Mouse (Mus musculus) lung, postnatal 4 days (tissue): ENCODE results near the gene Cd52.

Experiments used
- DNase-seq, 2 experiments: peaks; one replicate each; pipeline ENCODE4 v3.0.0; 2021

The Cd52 gene

DNA sequence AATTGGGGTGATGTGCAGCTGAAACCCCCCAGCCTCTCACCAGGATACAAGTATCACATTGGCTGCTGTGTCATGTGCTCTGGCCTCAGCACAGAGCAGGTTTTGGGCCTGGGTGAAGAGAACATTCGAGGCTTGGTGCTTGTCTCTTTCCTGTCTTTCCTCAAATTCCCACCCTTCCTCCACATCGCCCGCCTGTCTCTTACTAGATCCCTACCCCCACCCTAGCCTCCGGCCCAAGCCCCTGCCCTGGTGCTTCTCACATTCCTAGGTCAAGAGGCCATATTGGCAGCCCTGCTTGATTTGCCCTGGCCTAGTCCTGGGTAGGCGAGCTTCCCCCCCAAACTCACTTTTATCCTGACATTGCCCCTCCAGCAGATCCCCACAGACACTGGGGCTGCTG lies 24.2 kb upstream of the Cd52 start:
- DNase-seq = peak in 1 of 2 experiments; percentile 6

DNA sequence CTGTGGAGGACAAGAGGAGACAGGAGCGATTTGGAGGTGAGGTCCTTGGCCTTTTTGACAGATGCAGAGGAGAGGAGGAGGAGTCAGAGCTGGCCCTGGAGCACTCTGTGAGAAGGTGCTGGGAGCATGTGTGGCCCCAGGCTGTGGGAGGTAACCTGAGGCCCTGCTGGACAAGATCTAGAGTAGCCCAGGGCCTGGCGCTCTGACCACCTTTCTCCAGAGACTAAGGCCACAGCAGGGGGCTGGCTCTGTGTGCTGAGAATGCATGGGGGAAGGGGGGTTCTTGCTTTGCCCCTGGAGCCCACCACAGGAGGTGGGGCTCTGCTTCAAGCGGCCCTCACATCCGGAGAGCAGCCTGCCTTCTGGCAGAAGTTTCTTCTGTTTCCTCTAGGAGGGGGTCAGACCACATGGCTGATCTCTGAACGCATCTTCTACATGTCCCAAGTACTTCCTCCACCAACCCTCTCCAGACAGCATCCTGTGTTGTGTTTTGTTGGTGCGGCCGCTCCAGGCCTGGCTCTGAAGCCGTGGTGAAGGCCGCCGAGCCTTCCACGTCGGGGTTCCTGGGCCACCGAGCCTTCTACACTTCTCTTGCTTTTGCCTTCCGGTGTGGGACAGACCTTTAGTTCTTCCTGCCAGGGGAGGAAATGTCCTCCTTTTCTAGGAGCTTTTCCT lies 23.4 kb upstream of the Cd52 start:
- peak; percentile 25 to 31 for DNase-seq

- peak; percentile 62 to 69 for DNase-seq
Measured at GRCm38 (mm10) chr4:134117012-134117411, 22.1 kb upstream of the Cd52 start.

- no peak for DNase-seq
Measured at GRCm38 (mm10) chr4:134116501-134116900, 21.6 kb upstream of the Cd52 start.

- DNase-seq = no peak
Measured at GRCm38 (mm10) chr4:134115215-134116144, 20.6 kb upstream of the Cd52 start.

GRCm38 (mm10) chr4:134114038-134114437 lies 19.2 kb upstream of the Cd52 start:
- DNase-seq = no peak

DNA sequence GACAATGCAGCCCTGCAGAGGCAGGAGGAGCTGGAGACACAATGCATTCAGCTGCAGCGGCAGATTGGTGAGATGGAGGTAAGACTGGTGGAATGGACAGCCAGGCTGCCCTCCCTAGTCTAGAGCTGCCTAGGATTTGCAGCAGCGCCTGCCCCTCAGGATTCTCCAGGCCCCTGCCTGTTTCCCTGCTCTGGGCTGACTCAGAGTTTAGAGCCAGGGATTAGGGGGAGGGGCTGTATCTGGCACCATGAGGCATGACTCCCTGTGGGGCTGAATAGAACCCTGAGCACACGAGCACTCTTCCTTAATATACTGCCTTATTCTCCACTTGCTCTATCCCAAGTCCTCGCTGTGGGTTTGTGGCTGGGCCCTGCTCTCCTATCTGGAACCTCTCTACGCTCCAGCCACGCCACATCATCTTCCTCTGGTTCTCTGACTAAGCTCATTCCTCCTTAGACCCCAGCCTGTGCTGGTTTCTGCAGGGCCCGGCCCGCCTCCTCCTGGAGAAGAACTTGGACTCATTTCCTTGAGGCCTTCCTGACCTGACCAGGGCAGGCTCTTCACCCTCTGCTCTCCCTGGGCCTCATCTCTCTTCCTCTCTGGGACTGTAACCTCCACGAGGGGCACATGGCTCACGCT lies 18.6 kb upstream of the Cd52 start:
- no peak for DNase-seq

GRCm38 (mm10) chr4:134112403-134112802 lies 17.5 kb upstream of the Cd52 start:
- DNase-seq = no peak

GRCm38 (mm10) chr4:134110653-134111052 lies 15.8 kb upstream of the Cd52 start:
- DNase-seq = no peak

GRCm38 (mm10) chr4:134108196-134108595 lies 13.3 kb upstream of the Cd52 start:
- DNase-seq = no peak

- DNase-seq = no peak
Measured at GRCm38 (mm10) chr4:134107730-134108129, 12.8 kb upstream of the Cd52 start.

- no peak for DNase-seq
Measured at GRCm38 (mm10) chr4:134106105-134106504, 11.2 kb upstream of the Cd52 start.

- DNase-seq = no peak
Measured at GRCm38 (mm10) chr4:134102742-134103119, 7.8 kb upstream of the Cd52 start.

DNA sequence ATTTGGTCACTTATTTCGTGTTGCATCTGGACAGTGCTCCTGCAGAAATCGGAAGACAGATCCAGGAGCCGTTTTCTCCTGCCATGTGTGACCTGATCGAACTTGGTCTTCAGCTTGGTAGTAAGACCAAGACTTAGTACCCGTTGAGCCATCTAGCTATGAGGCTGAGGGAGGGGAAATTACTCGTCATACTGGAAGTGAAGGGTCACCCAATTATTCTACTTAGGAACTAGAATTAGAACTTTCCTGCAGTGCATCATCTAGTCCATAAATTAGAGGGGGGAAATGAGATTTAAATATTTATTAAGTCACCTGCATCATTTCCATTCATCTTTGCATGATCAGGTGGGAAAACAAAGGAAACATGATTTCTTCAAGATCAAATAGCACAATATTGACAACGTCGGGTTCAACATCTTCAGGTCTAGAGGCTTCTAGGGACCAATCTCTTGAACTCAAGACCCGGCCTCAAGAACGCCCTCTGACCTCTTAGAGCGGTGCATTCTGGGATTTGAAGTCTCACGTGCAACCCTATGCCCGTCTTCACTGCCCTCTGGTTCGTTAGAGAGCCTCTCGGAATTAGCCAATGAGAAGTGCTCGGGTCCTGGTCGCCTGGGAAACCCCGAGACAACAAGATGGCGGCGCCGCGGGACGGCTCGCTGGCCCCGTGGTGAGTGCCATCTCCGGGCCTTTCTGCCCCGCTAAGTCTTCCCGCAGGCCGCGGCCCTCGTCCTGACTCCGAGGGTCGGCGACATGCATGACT lies 7.3 kb upstream of the Cd52 start, which contains the start of gene Ubxn11:
Gene Ubxn11, plus strand, starts transcription at position 592 of the 763 bp plus-strand sequence.
- DNase-seq = peak; percentile 88 to 89

DNA sequence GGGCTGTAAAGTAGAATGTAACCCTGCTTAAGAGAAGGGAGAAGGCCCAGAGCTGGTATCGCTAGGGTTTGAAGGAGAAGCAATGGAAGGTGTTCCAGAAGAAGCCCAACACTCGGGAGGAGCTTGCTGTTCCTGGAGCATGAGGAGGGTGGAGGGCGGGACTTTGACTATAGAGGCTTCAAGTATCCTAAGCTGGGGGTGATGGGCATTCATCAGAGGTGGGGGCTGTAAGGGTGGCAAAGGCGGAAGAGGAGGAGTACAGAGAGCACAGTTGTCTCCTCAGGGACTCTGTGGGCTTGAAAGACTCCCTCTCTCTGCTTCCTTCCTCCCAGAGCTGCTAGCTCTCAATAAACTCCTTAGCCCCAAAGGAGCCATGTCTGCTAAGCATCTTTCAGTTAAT lies 5.4 kb upstream of the Cd52 start:
- no peak for DNase-seq

- DNase-seq = peak; percentile 76 to 79
Measured at GRCm38 (mm10) chr4:134098628-134099027, 3.7 kb upstream of the Cd52 start.

DNA sequence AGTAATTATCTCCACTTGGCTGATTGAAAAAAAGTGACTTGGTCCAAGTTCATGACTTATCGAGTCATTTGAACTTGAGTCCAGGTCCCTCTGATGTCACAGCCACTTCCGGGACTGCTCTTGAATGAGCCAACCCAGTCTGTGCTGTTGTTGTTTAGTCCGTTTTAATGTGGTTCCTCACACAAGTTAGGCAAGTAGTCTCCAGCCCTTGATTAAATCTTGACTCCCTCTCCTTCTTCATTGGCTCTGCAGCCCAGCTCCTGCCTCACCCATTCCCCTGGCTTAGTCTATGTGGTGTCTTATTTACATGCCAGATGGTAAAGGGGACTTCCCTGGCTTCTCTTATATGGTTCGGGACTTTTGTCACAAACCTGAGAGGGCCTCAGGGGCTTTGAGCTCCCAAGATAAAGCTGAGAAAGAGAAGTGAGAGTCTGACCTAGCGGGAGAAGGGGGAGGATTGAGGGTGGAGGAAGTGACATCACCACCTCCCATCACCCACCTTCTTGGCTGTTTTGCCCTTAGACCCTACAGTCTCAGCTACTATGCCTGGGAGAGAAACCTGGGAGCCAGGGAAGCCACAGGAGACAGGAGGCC lies 2.2 kb upstream of the Cd52 start:
- DNase-seq = peak in 1 of 2 experiments; percentile 47

DNA sequence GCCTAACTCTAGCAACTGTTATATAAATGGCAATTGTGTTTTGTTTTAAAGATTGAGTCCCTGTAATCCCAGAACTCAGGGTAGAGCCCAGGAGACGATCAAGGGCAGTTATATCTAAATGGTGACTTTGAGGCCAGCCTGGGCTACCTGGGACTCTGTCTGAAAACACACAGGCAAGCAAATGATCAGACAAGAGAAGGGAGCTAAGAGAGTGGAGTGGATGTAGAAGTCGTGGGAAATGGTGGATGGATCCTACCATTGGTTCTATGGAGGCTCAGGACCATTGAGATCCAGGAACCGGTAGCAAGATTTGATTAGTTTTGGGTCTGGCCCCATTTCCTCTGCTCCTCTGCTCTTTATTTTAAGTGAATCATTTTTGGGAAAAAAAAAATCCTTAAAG lies 1.2 kb upstream of the Cd52 start:
- DNase-seq = no peak

DNA sequence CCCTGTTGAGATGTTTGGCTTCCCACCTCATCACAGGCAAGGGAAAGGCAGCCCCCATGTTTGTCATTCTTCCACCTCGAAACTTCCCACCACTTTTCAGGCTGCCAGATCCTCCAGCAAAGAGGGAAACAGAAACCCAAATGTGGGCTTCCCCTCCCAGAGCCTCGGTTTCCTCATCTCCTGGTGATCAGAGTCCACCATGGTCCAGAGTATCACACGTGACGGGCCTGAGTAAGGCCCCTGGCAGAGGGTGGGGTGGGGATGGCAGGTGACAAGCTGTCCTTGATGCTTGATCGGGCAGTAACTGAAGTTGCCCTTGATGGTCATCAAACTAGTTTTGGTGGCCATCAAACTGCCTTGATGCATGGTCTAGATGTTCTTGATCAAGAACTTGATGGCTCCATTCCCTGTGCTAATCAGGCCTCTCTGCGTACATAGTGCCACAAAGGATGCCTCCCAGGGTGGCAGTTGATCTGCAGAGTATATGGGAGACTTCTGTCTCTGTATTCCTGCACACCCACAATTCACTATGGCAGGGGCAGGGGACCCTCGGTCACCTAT lies 798 bp downstream of the Cd52 start:
- no peak for DNase-seq

DNA sequence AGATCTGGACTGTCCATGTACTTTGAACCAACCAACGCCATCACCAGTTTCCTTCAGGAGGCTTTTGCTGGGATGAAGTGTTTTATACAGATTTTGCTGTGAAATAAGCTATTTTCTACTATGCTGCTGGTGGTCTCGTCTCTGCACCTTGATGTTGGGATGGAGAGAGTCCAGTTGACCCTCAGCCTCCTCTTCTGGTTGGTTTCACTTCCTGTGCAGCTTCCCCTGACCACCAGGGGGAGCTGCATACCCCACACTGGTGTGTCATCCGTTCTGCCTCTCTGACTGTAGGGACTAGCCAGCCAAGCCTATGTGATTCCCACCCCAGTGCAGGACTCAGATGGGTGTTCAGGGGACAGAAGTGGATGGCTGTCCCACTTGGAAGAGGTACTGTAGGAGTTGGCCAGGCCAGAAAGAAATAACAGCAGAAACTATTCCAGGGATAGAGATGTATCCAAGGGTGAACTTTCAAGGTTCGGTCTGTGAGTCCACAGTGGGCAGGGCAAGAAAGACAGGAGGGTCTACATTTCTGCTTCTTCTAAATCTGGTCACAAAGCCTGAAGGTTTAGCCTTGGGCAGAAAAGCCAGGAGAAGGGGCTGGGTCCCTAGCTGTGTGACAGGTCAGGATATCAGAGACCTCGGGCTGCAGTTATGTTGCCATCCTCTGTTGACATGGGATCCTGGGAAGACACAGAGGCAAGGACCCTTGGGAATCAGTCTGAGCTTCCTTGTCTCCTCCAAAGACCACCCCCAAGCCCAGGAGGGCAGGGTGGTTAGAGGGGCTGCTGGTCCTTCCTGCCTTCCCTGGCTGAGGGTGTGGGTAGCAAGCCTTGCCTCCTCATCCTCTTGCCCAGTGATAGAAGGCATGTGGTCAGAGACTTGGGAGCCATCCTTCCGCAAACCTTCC lies 2.2 kb downstream of the Cd52 start:
- DNase-seq = peak; percentile 63 to 78

GRCm38 (mm10) chr4:134091225-134091529 lies 3.7 kb downstream of the Cd52 start:
- no peak for DNase-seq
